Mouse (Mus musculus) CD8-positive naive resting alpha-beta T cell, adult 57 days (primary cell): ENCODE measurements around the gene Krt13. TPM values are rescaled to one million over a fixed set of nuclear protein-coding genes. Genes with fewer than 3 reads are reported as not detected.

Experiments
- total RNA-seq: library from RNA; stranded (reverse); gene quantifications from one replicate; pipeline ENCODE4 v1.2.4, GENCODE M21; 2023

Gene Krt13
- total RNA-seq: not detected

GRCm38 (mm10) chr11:100121466-100121865 lies at the start of gene Krt13:
Gene Krt13, minus strand, starts transcription at chr11:100121566.

GRCm38 (mm10) chr11:100148615-100149330 lies 27.4 kb upstream of the Krt13 start, which contains the start of gene Krt19:
Gene Krt19, minus strand, starts transcription at chr11:100148665.

GRCm38 (mm10) chr11:100135731-100136130 lies 14.4 kb upstream of the Krt13 start, which contains the start of gene Krt15:
Gene Krt15, minus strand, starts transcription at chr11:100135928.

GRCm38 (mm10) chr11:100105576-100106122 lies 15.7 kb downstream of the Krt13 start, which contains the start of gene Krt36:
Gene Krt36, minus strand, starts transcription at chr11:100105626.

GRCm38 (mm10) chr11:100096141-100096540 lies 25.2 kb downstream of the Krt13 start, which contains the start of gene Krt35:
Gene Krt35, minus strand, starts transcription at chr11:100096241.

GRCm38 (mm10) chr11:100087861-100088260 lies 33.5 kb downstream of the Krt13 start, which contains the start of gene Krt32:
Gene Krt32, minus strand, starts transcription at chr11:100088226.

Other genes starting within 250 kb of the Krt13 start
- gene Krtap9-1, start 248.2 kb downstream of the Krt13 start, total RNA-seq: not detected
- gene Gm11567, start 242.4 kb downstream of the Krt13 start, total RNA-seq: not detected
- not detected for gene Krtap31-1, start 213.6 kb downstream of the Krt13 start, total RNA-seq
- not detected for gene Gm11565, start 206.8 kb downstream of the Krt13 start, total RNA-seq
- gene Krtap31-2, start 185.3 kb downstream of the Krt13 start, total RNA-seq: not detected
- gene Krtap9-5, start 173.1 kb downstream of the Krt13 start, total RNA-seq: not detected
- gene Krtap29-1, start 142.5 kb downstream of the Krt13 start, total RNA-seq: not detected
- gene Krtap16-1, start 135.0 kb downstream of the Krt13 start, total RNA-seq: not detected
- gene Krtap17-1, start 127.6 kb downstream of the Krt13 start, total RNA-seq: not detected
- not detected for gene Krt33a, start 105.4 kb downstream of the Krt13 start, total RNA-seq
- not detected for gene Krt33b, start 91.7 kb downstream of the Krt13 start, total RNA-seq
- gene Krt34, start 80.0 kb downstream of the Krt13 start, total RNA-seq: not detected
- gene Krt31, start 71.0 kb downstream of the Krt13 start, total RNA-seq: not detected
- gene Krt32, start 33.3 kb downstream of the Krt13 start, total RNA-seq: not detected
- not detected for gene Krt35, start 25.3 kb downstream of the Krt13 start, total RNA-seq
- gene Krt36, start 15.9 kb downstream of the Krt13 start, total RNA-seq: not detected
- gene Krt15, start 14.4 kb upstream of the Krt13 start, total RNA-seq: not detected
- gene Krt19, start 27.1 kb upstream of the Krt13 start, total RNA-seq: not detected
- not detected for gene Krt9, start 71.7 kb upstream of the Krt13 start, total RNA-seq
- gene Krt14, start 86.0 kb upstream of the Krt13 start, total RNA-seq: not detected
- not detected for gene Krt16, start 127.3 kb upstream of the Krt13 start, total RNA-seq
- not detected for gene Krt17, start 139.5 kb upstream of the Krt13 start, total RNA-seq
- gene Krt42, start 148.3 kb upstream of the Krt13 start, total RNA-seq: not detected
- gene Eif1, start 198.3 kb upstream of the Krt13 start, total RNA-seq: 2,357 TPM
- gene Gast, start 212.8 kb upstream of the Krt13 start, total RNA-seq: not detected
- gene Hap1, start 234.6 kb upstream of the Krt13 start, total RNA-seq: 0.46 TPM